Mouse (Mus musculus): ENCODE results near the gene Capn2. TPM values are rescaled to one million over a fixed set of nuclear protein-coding genes. Genes with fewer than 3 reads are reported as not detected.

The Capn2 gene
- total and polyA plus RNA-seq, 2 experiments from 2014 or later = 79.7 to 83.7 TPM

DNA sequence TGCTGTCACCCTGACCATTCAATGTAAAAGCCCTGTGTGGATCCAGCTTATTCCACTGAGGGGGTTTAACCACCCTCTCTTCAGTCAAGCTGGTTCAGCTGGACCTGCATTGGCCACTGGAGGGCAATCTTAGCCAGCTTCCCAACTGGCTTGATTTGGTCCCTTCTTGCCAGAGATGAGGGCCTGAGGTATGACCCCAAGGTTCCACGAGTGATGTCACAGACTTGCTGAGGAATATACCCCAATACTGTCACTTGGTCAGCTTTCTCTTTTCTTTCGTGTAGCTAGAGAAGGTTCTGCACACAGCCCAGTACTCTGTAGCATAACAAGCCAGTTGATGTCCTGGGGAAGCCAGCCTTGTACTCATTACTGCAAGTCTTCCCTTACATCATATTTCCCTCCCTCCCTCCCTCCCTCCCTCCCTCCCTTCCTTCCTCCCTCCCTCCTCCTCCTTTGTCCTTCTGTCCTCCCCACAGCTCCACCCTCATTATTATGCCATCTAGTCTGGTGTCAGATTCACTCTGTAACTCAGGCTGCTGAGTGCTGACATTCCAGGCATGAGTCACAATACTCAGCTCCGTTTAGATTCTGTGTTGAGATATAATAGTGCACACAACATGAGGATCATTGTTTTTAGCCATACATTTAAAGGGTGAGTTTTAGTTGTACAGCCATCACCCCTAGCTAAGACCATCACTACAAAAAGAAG, 43.1 kb upstream of the Capn2 start:
- H3K9ac ChIP-seq (replicated peaks; ENCODE audit: low read length) = no peak overlapping the region
- peak; percentile 82 for DNase-seq (ENCODE audit: low spot score)
- ATAC-seq = peak; percentile 70
- TF ChIP-seq CTCF (IDR thresholded peaks at IDR 0.05; ENCODE audit: low read depth) = peak; percentile 92
- no peak overlapping the region for H3K4me3 ChIP-seq (ENCODE audit: low read length)
- no peaks in the 10 kb centered on the region for H3K9me3 ChIP-seq (ENCODE audit: low read length)
- no peak overlapping the region for H3K4me2 ChIP-seq (ENCODE audit: low read depth, low read length)
- H3K27me3 ChIP-seq (ENCODE audit: insufficient read depth, low read length) = no peaks in the 10 kb centered on the region
- no peaks in the 10 kb centered on the region for H3K36me3 ChIP-seq (ENCODE audit: insufficient read depth, low read length)
- no peak overlapping the region for H3K27ac ChIP-seq
- 20% methylated on average over 3 of the region's 3 CpGs for WGBS
- H3K4me1 ChIP-seq (ENCODE audit: insufficient read depth, low read length) = no peaks in the 10 kb centered on the region

DNA sequence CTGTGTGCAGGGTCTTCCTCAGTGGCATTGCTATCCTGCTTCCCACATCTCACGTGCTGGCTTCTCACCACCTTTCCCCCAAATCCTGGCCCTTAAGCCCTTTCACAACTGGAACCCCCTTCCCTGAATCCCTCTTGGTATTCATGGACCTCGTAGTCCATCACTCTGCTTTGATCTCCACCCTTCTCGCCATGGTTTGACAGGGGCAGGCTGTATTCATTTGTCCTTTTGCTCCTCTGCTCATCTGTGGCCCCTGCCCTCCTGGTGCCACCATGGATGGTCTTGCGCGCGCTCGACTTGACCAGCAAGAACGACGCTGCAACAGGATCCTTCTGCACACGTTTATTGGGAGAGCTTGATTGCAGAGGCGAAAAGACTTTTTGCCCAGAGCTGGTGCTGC, 42.1 kb upstream of the Capn2 start:
- H3K9ac ChIP-seq (replicated peaks; ENCODE audit: low read length) = no peak overlapping the region
- 93% methylated on average over 10 of the region's 11 CpGs for WGBS
- ATAC-seq (no peak), DNase-seq (ENCODE audit: low spot score) (no peak)
- TF ChIP-seq CTCF (IDR thresholded peaks at IDR 0.05; ENCODE audit: low read depth) = no peak
- H3K4me3 ChIP-seq (ENCODE audit: low read length) = no peak overlapping the region
- H3K9me3 ChIP-seq (ENCODE audit: low read length) = no peaks in the 10 kb centered on the region
- H3K4me2 ChIP-seq (ENCODE audit: low read depth, low read length) = no peak overlapping the region
- H3K4me1 ChIP-seq (ENCODE audit: insufficient read depth, low read length) = no peaks in the 10 kb centered on the region
- H3K27me3 ChIP-seq (ENCODE audit: insufficient read depth, low read length) = no peaks in the 10 kb centered on the region
- H3K36me3 ChIP-seq (ENCODE audit: insufficient read depth, low read length) = no peaks in the 10 kb centered on the region
- H3K27ac ChIP-seq = no peak overlapping the region

DNA sequence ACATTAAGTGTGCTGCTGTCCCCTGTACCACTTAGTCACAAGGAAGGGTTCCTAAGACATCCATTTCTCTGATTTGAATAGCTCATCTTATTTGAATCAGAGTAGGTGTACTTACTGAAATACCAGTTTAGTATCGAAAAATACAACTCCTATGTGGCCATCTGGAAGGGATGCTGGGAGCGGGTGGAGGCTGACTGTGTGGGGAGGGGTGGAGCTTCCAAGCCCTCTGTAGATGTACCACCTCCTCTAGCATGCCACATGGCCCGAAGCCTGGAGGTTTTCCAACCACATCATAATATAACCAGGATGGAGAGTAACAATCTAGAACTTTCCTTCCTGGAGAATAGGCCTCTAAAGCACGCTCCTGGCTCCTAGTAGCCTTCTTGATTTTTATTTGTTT, 40.9 kb upstream of the Capn2 start:
- no peak for TF ChIP-seq CTCF (IDR thresholded peaks at IDR 0.05; ENCODE audit: low read depth)
- H3K27me3 ChIP-seq (ENCODE audit: insufficient read depth, low read length) = no peaks in the 10 kb centered on the region
- H3K4me3 ChIP-seq (ENCODE audit: low read length) = no peak overlapping the region
- H3K9me3 ChIP-seq (ENCODE audit: low read length) = no peaks in the 10 kb centered on the region
- no peak overlapping the region for H3K4me2 ChIP-seq (ENCODE audit: low read depth, low read length)
- ATAC-seq (no peak), DNase-seq (ENCODE audit: low spot score) (no peak)
- H3K9ac ChIP-seq (replicated peaks; ENCODE audit: low read length) = no peak overlapping the region
- no peaks in the 10 kb centered on the region for H3K36me3 ChIP-seq (ENCODE audit: insufficient read depth, low read length)
- WGBS = 81% methylated on average over 4 of the region's 4 CpGs
- no peak overlapping the region for H3K27ac ChIP-seq
- no peaks in the 10 kb centered on the region for H3K4me1 ChIP-seq (ENCODE audit: insufficient read depth, low read length)

DNA sequence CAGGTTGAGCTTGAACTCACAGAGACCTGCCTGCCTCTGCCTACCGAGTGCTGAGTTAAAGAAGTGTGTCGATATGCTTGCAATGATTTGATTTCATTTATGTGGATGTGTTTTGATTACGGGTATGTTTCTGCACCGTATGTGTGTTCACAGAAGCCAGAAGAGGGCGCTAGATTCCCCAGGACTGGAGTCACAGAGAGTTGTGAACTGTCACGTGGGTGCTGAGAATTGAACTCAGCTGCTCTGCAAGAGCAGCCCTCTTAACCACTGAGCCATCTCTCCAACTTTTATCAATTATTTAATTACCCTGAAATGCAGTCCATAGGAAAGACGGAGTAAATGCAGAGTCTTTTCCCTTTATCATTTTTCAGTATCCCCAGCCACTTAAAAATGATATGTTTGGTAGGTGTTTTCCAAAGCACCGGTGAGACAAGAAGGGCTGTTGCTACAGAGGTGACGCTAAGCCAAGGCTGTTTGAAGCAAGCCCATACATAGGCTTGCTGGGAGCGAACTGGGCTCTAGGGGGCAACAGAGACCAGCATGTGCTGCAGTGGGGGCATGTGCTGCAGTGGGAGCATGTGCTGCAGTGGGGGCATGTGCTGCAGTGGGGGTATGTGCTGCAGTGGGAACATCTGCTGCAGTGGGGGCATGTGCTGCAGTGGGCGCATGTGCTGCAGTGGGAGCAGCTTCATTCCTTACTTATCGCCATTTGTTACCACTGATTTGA, 36.4 kb upstream of the Capn2 start:
- DNase-seq (ENCODE audit: low spot score) (peak; percentile 76), ATAC-seq (peak; percentile 89)
- Histone ChIP-seq H3K27ac (no peak overlapping the region), H3K27me3 (ENCODE audit: insufficient read depth, low read length) (no peaks in the 10 kb centered on the region), H3K9ac (replicated peaks; ENCODE audit: low read length) (no peak overlapping the region), H3K9me3 (ENCODE audit: low read length) (no peaks in the 10 kb centered on the region), H3K4me3 (ENCODE audit: low read length) (no peak overlapping the region), H3K4me2 (ENCODE audit: low read depth, low read length) (no peak overlapping the region), H3K36me3 (ENCODE audit: insufficient read depth, low read length) (no peaks in the 10 kb centered on the region), H3K4me1 (ENCODE audit: insufficient read depth, low read length) (no peaks in the 10 kb centered on the region)
- peak; percentile 90 for TF ChIP-seq CTCF (IDR thresholded peaks at IDR 0.05; ENCODE audit: low read depth)
- WGBS = 58% methylated on average over 12 of the region's 12 CpGs

DNA sequence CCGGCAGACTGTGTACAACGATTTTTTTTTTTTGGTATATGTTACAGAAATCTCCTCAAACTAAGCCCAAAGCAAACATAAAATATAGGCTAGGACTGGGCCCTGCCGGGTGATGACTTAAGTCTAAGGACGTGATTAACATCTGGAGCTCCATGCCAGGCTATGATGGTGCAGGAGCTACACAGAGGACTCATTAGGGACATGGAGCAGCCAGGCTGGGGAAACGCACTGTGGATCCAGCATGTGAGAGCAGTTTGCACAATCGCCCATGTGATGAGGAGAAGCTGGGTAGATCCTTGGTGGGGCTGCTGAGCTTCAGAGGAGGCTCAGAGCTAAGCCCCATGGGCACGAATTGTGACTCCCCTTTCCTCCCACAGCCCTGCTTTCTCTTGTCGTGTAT, 33.4 kb upstream of the Capn2 start:
- H3K4me2 ChIP-seq (ENCODE audit: low read depth, low read length) = no peak overlapping the region
- DNase-seq (ENCODE audit: low spot score) (no peak), ATAC-seq (no peak)
- H3K9me3 ChIP-seq (ENCODE audit: low read length) = no peaks in the 10 kb centered on the region
- TF ChIP-seq CTCF (IDR thresholded peaks at IDR 0.05; ENCODE audit: low read depth) = no peak
- no peak overlapping the region for H3K27ac ChIP-seq
- no peaks in the 10 kb centered on the region for H3K4me1 ChIP-seq (ENCODE audit: insufficient read depth, low read length)
- WGBS = 78% methylated on average over 8 of the region's 8 CpGs
- H3K4me3 ChIP-seq (ENCODE audit: low read length) = no peak overlapping the region
- no peaks in the 10 kb centered on the region for H3K36me3 ChIP-seq (ENCODE audit: insufficient read depth, low read length)
- H3K27me3 ChIP-seq (ENCODE audit: insufficient read depth, low read length) = no peaks in the 10 kb centered on the region
- H3K9ac ChIP-seq (replicated peaks; ENCODE audit: low read length) = no peak overlapping the region

DNA sequence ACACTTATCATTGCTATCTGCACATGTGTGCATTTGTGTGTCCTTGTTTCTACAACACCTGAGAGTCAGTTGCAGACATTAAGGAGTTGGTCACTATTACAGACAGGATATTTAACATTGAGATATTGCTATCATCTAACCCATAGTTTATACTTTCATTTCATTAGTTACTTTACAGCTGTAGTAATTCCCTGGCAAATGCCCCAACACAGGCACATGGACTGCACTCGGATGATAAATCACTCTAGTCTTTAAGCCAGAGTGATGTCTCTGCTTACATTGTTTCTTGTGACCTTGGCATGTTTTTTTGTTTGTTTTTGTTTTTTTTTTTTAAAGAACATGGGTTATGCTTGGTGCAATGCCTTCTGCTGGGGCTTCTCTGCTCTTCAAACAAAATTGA, 26.5 kb upstream of the Capn2 start:
- no peaks in the 10 kb centered on the region for H3K36me3 ChIP-seq (ENCODE audit: insufficient read depth, low read length)
- H3K27me3 ChIP-seq (ENCODE audit: insufficient read depth, low read length) = no peaks in the 10 kb centered on the region
- WGBS = 67% methylated on average over 1 of the region's 1 CpGs

DNA sequence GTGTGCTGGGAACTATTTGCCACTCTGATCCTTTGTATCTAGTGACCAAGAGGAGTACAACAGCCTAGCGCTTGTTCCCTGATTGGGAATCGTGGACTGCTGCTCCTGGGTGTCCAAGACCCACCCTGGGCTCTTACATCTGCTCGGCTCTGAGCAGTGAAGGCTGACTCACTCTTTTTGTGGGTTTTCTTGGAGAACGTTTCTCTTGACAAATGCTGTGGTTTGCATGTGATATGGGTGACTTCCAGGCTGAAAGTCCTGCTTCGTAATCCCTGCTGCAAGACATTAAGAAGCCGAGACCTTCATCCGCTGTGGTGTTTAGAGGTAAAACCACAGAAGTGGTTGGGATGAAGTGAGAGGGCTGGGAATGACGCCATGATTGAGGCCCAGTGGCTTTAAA, 25.7 kb upstream of the Capn2 start:
- Histone ChIP-seq H3K27ac (no peak overlapping the region), H3K4me1 (ENCODE audit: insufficient read depth, low read length) (no peaks in the 10 kb centered on the region), H3K9ac (replicated peaks; ENCODE audit: low read length) (no peak overlapping the region), H3K4me3 (ENCODE audit: low read length) (no peak overlapping the region), H3K4me2 (ENCODE audit: low read depth, low read length) (no peak overlapping the region), H3K36me3 (ENCODE audit: insufficient read depth, low read length) (no peaks in the 10 kb centered on the region), H3K27me3 (ENCODE audit: insufficient read depth, low read length) (no peaks in the 10 kb centered on the region), H3K9me3 (ENCODE audit: low read length) (no peaks in the 10 kb centered on the region)
- TF ChIP-seq CTCF (IDR thresholded peaks at IDR 0.05; ENCODE audit: low read depth) = no peak
- WGBS = 83% methylated on average over 8 of the region's 8 CpGs
- ATAC-seq (no peak), DNase-seq (ENCODE audit: low spot score) (no peak)

More for the DNA sequence above, 26.5 kb upstream of the Capn2 start:
- Histone ChIP-seq H3K4me1 (ENCODE audit: insufficient read depth, low read length) (no peaks in the 10 kb centered on the region), H3K4me3 (ENCODE audit: low read length) (no peak overlapping the region), H3K27ac (no peak overlapping the region), H3K9me3 (ENCODE audit: low read length) (no peaks in the 10 kb centered on the region), H3K4me2 (ENCODE audit: low read depth, low read length) (no peak overlapping the region), H3K9ac (replicated peaks; ENCODE audit: low read length) (no peak overlapping the region)
- no peak for ATAC-seq
- no peak for TF ChIP-seq CTCF (IDR thresholded peaks at IDR 0.05; ENCODE audit: low read depth)
- DNase-seq (ENCODE audit: low spot score) = no peak

Data from hindbrain, postnatal 0 days (tissue).